Mouse (Mus musculus) midbrain, embryonic 11.5 days (tissue): ENCODE data around the gene Gm8237. TPM values are rescaled to one million over a fixed set of nuclear protein-coding genes. Genes with fewer than 3 reads are reported as not detected.

Experiments
- polyA plus RNA-seq: library from polyadenylated mRNA; unstranded; fragments of >200 nt; fragmentation: Nextera tagmentation; extraction: Ambion mirVana; gene quantifications from 2 replicates; pipeline ENCODE4 v1.2.1, GENCODE M21; 2014

Gene Gm8237
- polyA plus RNA-seq, 1 experiment from 2014 or later: 0.12 TPM

Other genes with a start within 250 kb of the Gm8237 start
- gene Gm8265, start 247.4 kb downstream of the Gm8237 start, polyA plus RNA-seq: not detected in 2 replicates
- gene Gm9603, start 192.9 kb downstream of the Gm8237 start, polyA plus RNA-seq: not detected in 2 replicates
- 0.26 TPM in 1 of 2 replicates, not detected in the other for gene Gm3373, start 138.8 kb downstream of the Gm8237 start, polyA plus RNA-seq
- gene Gm3383, start 72.4 kb downstream of the Gm8237 start, polyA plus RNA-seq: 1.4 and 3.3 TPM in 2 replicates
- not detected in 2 replicates for gene Gm3424, start 50.1 kb downstream of the Gm8237 start, polyA plus RNA-seq
- 0.57 and 0.63 TPM in 2 replicates for gene Gm3248, start 81.4 kb upstream of the Gm8237 start, polyA plus RNA-seq
- gene Gm3453, start 98.8 kb upstream of the Gm8237 start, polyA plus RNA-seq: not detected in 2 replicates
- not detected in 2 replicates for gene Gm6337, start 177.9 kb upstream of the Gm8237 start, polyA plus RNA-seq
- gene Gm8206, start 213.6 kb upstream of the Gm8237 start, polyA plus RNA-seq: 0.72 and 1.8 TPM in 2 replicates
- gene Gm3468, start 228.3 kb upstream of the Gm8237 start, polyA plus RNA-seq: 1.7 and 2.5 TPM in 2 replicates
- gene Gm3476, start 245.4 kb upstream of the Gm8237 start, polyA plus RNA-seq: not detected in 2 replicates